Mouse (Mus musculus) liver, postnatal 0 days (tissue): Measurements from ENCODE around the gene Efhc1.

Source experiments
- CTCF ChIP-seq: sonication (generic); IDR thresholded peaks from 2 replicates; pipeline ENCODE4 v1.5.1; 2016; ENCODE audit warnings: antibody characterized with exemption, low read depth
- EP300 ChIP-seq: IDR thresholded peaks from 2 replicates; pipeline ENCODE4 v1.6.1; 2016; ENCODE audit warnings: antibody characterized with exemption, low read depth, mild to moderate bottlenecking

GRCm38 (mm10) chr1:21008891-21009290 lies 57.5 kb downstream of the Efhc1 start:
- TF ChIP-seq EP300 (no peak), CTCF (no peak)
